Mouse (Mus musculus) frontal cortex, postnatal 25 days (tissue): ENCODE results near the gene Tmem132c.

Experiments
- DNase-seq, 2 experiments: peaks; one replicate each; pipeline ENCODE4 v3.0.0; 2022; ENCODE audit warnings: low spot score in 2 of 2

Gene Tmem132c

DNA sequence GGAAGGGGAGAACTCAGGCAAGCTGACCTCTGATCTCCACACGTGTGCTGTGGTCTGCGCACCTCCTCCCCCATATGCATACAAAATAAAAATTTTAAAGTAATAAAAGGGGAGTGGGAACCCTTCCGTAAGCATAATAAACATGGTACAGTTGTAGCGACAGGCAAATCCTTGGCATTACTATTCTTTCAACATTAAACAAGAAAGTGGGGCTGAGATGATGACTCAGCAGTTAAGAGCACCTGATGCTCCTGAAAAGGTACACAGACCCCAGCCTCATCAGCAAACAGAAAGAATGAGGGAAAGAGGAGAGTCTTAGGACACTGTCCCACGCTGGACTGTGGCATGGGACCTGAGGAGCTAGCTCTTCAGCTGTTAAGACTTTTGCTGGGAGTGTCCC, 361.4 kb downstream of the Tmem132c start:
- no peak for DNase-seq

DNA sequence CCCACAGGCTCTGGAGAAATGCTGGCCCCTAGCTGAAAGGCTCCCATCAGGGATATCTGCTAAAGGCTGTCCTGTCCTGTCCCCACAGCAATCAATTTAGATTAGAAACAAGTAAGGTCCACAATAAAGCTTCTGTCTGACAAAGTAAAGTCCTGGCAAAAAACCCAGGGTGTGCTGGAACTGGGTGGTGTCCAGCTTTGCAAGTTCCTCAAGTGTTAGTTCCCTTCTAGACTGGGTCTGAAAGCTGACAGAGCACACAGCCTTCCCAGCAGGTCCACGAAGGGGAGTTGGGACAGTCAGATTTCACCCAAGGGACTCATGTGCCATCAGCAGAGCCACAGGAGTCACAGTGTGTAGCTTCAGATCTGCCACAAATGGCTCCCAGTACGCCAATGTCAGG, 365.9 kb downstream of the Tmem132c start:
- no peak for DNase-seq

DNA sequence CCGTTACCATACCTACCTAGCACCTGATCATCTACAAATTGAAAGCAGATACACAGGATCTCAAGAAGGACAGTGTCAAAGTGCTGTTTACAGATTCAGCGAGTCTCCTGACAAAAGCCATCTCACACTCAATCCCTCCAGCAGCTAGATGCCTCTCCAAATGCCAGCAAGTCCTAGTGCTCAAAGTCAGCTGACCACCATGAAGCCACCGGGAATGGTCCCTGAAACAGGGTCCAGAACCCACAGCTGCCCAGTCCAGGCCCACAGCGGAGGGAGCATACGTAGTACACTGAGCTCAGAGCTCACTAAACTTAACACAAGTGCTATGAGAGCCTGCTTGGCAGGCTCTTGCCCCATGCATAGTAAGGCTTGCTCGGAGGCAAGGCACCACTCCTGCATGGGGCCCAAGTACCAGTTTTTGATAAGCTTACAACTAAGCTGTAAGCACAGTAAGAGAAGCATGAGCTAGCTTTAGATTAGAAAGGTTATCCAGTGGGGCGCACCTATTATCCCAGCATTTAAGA, 367.6 kb downstream of the Tmem132c start:
- no peak for DNase-seq

DNA sequence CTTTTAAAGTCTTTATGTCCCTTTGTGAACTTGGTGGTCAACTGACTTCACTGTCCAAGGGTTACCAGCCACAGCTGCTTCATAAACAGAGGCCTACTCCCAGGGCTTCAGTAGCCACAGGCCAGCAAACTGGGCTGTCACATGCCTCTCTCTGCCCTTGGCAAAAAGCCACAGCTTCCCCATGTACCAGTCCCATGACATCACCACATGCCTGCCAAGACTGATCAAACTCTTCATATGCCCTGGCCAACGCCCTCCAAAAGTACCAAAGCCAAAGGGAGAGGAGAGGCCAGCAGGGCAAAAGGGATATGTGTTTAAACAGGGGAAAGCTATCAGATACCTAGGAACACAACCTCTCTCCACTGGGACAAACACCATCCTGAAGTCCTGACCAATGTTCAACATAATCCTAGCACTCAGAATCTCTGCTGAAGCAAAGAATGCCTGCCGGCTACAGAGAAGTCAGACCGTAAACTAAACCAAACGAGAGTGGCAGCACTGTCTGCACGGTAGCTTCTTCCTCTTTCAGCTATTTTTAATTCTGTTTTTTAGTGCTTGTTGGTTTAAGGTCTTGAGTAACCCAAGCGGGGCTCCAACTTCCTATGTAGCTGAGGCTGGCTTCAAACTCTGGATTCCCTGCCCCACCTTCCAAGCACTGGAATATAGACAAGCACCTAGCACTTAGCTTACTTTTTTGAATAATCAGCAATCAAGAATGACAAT, 369.3 kb downstream of the Tmem132c start:
- DNase-seq = no peak

DNA sequence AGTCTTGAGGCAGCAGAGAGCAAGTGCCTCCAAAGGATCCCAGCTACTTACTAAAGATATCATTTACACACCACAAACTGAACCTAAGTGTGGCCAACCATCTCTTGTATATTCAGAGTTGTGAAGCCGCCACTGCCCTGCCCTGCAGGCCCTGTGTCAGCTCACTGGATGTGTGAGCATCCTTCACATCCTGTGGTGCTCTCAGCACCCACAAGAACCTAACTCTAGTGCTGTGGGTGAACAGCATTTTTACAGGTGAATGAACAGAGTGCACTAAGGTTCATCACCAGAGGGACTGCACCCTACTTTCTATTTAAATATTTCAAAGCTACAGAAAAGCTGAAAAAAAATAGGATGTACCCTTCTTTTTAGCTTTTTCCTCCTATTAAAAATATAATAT, 370.3 kb downstream of the Tmem132c start:
- DNase-seq = no peak

DNA sequence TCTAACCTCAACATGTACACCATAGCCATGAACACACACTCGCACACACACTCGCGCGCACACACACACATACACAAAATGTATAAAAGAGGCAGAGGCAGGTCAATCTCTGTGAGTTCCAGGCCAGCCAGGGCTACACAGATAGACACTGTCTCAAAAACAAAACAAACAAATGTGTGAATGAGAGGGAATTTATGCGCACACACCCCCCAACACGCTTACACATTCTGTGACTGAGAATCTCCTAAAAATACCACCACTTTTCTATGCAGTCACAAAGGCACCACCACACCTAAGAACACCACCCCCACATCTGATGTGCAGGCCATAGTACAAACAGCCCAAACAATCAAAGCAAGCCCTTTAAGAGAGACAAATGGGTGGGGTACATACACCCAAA, 370.8 kb downstream of the Tmem132c start:
- no peak for DNase-seq
